Mouse (Mus musculus): ENCODE data around the gene Wasf3. TPM values are rescaled to one million over a fixed set of nuclear protein-coding genes. Genes with fewer than 3 reads are reported as not detected.

Wasf3 gene
- 58.5 TPM for polyA plus RNA-seq (2015; fragmentation: Illumina TruSeq; extraction: RNeasy Lipid Tissue Mini Kit (QIAGEN cat#74804); ENCODE audit: low read depth, low replicate concordance)

DNA sequence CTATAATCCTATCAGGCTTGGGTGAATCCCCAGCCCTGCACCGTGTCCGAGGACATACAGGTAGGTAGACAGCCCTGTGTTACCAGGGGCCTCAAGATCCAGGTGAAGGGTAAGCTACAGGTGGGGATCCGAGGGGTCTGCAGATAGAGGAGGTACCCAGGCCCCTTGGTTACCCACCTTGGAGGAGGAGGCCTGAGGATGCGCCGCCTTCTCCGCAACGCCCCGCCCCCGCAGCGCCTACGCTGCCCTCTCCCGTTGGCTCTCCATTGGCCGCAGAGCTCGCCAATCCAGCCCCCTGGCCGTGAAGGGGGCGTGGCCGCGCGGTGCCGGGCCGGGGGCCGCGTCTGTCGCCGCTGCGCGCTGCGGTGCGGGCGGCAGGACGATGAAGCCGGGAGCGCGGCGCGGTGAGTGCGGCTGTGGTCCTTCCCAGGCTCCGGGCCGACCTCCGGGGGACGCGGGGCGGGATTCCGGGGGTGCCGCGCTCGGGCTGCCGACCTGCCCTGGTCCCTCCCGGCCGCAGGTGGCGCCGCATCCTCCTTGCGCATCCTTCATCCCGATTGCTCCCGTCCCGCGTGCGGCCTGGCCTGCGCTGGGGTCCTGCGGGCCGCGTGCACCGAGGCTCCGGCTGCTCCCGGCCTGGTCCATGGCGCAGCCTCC, at the start of gene Wasf3:
Wasf3 (plus strand) TSS at position 51 of the 657 bp plus-strand sequence.

DNA sequence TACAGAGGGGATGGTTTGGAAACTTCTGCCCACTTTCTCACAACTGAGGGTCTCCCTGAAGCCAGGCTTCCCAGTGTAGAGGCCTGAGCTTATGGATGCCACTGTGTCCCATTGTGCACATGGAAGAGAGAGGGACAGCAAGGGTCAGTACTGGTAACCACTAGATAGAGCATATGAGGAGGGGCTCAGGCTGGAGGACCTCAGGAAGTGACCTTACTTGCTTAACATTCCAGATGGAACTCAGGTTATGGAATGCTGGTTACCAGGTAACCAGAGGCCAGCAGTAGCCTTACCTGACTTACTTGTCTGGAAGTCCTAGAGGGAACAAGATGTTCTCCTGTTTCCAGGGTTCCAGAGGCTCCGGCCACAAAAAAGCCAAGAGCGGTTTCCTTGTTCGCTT, 96.9 kb downstream of the Wasf3 start, which contains the start of gene Gm6408:
Gm6408 (plus strand) TSS at position 301 of the 400 bp plus-strand sequence.

DNA sequence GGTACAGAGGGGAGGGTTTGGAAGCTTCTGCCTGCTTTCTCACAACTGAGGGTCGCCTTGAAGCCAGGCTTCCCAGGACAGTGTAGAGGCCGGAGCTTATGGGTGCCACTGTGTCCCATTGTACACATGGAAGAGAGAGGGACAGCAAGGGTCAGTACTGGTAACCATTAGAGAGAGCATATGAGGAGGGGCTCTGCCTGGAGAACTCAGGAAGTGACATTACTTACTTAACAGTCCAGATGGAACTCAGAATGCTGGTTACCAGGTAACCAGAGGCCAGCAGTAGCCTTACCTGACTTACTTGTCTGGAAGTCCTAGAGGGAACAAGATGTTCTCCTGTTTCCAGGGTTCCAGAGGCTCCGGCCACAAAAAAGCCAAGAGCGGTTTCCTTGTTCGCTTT, 106.3 kb downstream of the Wasf3 start, which contains the start of gene Gm6370:
Gm6370 (plus strand) TSS at position 301 of the 400 bp plus-strand sequence.

DNA sequence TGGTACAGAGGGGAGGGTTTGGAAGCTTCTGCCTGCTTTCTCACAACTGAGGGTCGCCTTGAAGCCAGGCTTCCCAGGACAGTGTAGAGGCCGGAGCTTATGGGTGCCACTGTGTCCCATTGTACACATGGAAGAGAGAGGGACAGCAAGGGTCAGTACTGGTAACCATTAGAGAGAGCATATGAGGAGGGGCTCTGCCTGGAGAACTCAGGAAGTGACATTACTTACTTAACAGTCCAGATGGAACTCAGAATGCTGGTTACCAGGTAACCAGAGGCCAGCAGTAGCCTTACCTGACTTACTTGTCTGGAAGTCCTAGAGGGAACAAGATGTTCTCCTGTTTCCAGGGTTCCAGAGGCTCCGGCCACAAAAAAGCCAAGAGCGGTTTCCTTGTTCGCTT, 117.3 kb downstream of the Wasf3 start, which contains the start of gene 4930449I24Rik:
4930449I24Rik (plus strand) TSS at position 301 of the 400 bp plus-strand sequence.

DNA sequence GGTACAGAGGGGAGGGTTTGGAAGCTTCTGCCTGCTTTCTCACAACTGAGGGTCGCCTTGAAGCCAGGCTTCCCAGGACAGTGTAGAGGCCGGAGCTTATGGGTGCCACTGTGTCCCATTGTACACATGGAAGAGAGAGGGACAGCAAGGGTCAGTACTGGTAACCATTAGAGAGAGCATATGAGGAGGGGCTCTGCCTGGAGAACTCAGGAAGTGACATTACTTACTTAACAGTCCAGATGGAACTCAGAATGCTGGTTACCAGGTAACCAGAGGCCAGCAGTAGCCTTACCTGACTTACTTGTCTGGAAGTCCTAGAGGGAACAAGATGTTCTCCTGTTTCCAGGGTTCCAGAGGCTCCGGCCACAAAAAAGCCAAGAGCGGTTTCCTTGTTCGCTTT, 129.0 kb downstream of the Wasf3 start, which contains the start of gene Gm3402:
Gm3402 (plus strand) TSS at position 301 of the 400 bp plus-strand sequence.

Other genes with a start within 250 kb of the Wasf3 start
- gene Gm5565, start 224.4 kb upstream of the Wasf3 start, polyA plus RNA-seq (2015; fragmentation: Illumina TruSeq; extraction: RNeasy Lipid Tissue Mini Kit (QIAGEN cat#74804); ENCODE audit: low read depth, low replicate concordance), result not detected
- not detected for gene Gm6309, start 214.3 kb upstream of the Wasf3 start, polyA plus RNA-seq (2015; fragmentation: Illumina TruSeq; extraction: RNeasy Lipid Tissue Mini Kit (QIAGEN cat#74804); ENCODE audit: low read depth, low replicate concordance)
- not detected for gene 1700001J03Rik, start 199.7 kb upstream of the Wasf3 start, polyA plus RNA-seq (2015; fragmentation: Illumina TruSeq; extraction: RNeasy Lipid Tissue Mini Kit (QIAGEN cat#74804); ENCODE audit: low read depth, low replicate concordance)
- gene Rnf6, start 163.4 kb upstream of the Wasf3 start, polyA plus RNA-seq (2015; fragmentation: Illumina TruSeq; extraction: RNeasy Lipid Tissue Mini Kit (QIAGEN cat#74804); ENCODE audit: low read depth, low replicate concordance), result 53.9 TPM
- gene Cdk8, start 153.8 kb upstream of the Wasf3 start, polyA plus RNA-seq (2015; fragmentation: Illumina TruSeq; extraction: RNeasy Lipid Tissue Mini Kit (QIAGEN cat#74804); ENCODE audit: low read depth, low replicate concordance), result 18.1 TPM
- gene Gm6408, start 97.0 kb downstream of the Wasf3 start, polyA plus RNA-seq (2015; fragmentation: Illumina TruSeq; extraction: RNeasy Lipid Tissue Mini Kit (QIAGEN cat#74804); ENCODE audit: low read depth, low replicate concordance), result not detected
- gene Gm6370, start 106.4 kb downstream of the Wasf3 start, polyA plus RNA-seq (2015; fragmentation: Illumina TruSeq; extraction: RNeasy Lipid Tissue Mini Kit (QIAGEN cat#74804); ENCODE audit: low read depth, low replicate concordance), result not detected
- not detected for gene 4930449I24Rik, start 117.4 kb downstream of the Wasf3 start, polyA plus RNA-seq (2015; fragmentation: Illumina TruSeq; extraction: RNeasy Lipid Tissue Mini Kit (QIAGEN cat#74804); ENCODE audit: low read depth, low replicate concordance)
- not detected for gene Gm3402, start 129.1 kb downstream of the Wasf3 start, polyA plus RNA-seq (2015; fragmentation: Illumina TruSeq; extraction: RNeasy Lipid Tissue Mini Kit (QIAGEN cat#74804); ENCODE audit: low read depth, low replicate concordance)
- not detected for gene Gm3404, start 140.8 kb downstream of the Wasf3 start, polyA plus RNA-seq (2015; fragmentation: Illumina TruSeq; extraction: RNeasy Lipid Tissue Mini Kit (QIAGEN cat#74804); ENCODE audit: low read depth, low replicate concordance)
- not detected for gene Gm3409, start 152.7 kb downstream of the Wasf3 start, polyA plus RNA-seq (2015; fragmentation: Illumina TruSeq; extraction: RNeasy Lipid Tissue Mini Kit (QIAGEN cat#74804); ENCODE audit: low read depth, low replicate concordance)
- not detected for gene Gm3415, start 171.2 kb downstream of the Wasf3 start, polyA plus RNA-seq (2015; fragmentation: Illumina TruSeq; extraction: RNeasy Lipid Tissue Mini Kit (QIAGEN cat#74804); ENCODE audit: low read depth, low replicate concordance)
- 20.0 TPM for gene Gpr12, start 200.3 kb downstream of the Wasf3 start, polyA plus RNA-seq (2015; fragmentation: Illumina TruSeq; extraction: RNeasy Lipid Tissue Mini Kit (QIAGEN cat#74804); ENCODE audit: low read depth, low replicate concordance)